Mouse (Mus musculus) liver, adult 2 months (tissue): Measurements from ENCODE around the gene Arfgap2. TPM values are rescaled to one million over a fixed set of nuclear protein-coding genes. Genes with fewer than 3 reads are reported as not detected.

Experiments
- DNase-seq: peaks from one replicate; pipeline ENCODE4 v3.0.0-alpha.2; 2011; ENCODE audit warnings: low read depth, low spot score; ENCODE audit errors: extremely low read depth
- H3K27ac ChIP-seq: fragments of 200-500 bp; replicated peaks from 2 replicates; pipeline ENCODE4 v1.5.1; 2012; ENCODE audit warnings: low read depth, mild to moderate bottlenecking, control low read depth, inconsistent platforms, low read length; ENCODE audit not compliant: insufficient read depth
- H3K27me3 ChIP-seq: fragments of 200-500 bp; 2 replicates; pipeline ENCODE4 v1.6.1; 2012; ENCODE audit warnings: mild to moderate bottlenecking, moderate library complexity, low read length, inconsistent platforms; ENCODE audit not compliant: control insufficient read depth, insufficient read depth
- H3K36me3 ChIP-seq: fragments of 200-500 bp; 2 replicates; pipeline ENCODE4 v1.6.1; 2012; ENCODE audit warnings: low read length, inconsistent platforms; ENCODE audit not compliant: control insufficient read depth, insufficient read depth
- H3K4me1 ChIP-seq: fragments of 200-500 bp; 2 replicates; pipeline ENCODE4 v1.6.1; 2011; ENCODE audit warnings: low read length; ENCODE audit not compliant: control insufficient read depth, insufficient read depth
- H3K4me3 ChIP-seq: fragments of 200-500 bp; 2 replicates; pipeline ENCODE4 v1.5.1; 2011; ENCODE audit warnings: low read depth, mild to moderate bottlenecking, control low read depth, low read length, moderate library complexity; ENCODE audit not compliant: insufficient read depth
- H3K79me2 ChIP-seq: fragments of 200-500 bp; 2 replicates; pipeline ENCODE4 v1.6.1; 2012; ENCODE audit warnings: inconsistent platforms, mild to moderate bottlenecking, low read length, moderate library complexity; ENCODE audit not compliant: control insufficient read depth, insufficient read depth
- H3K9ac ChIP-seq: fragments of 200-500 bp; 2 replicates; pipeline ENCODE4 v1.6.1; 2012; ENCODE audit warnings: low read depth, mild to moderate bottlenecking, control low read depth, inconsistent platforms, low read length
- CTCF ChIP-seq: fragments of 200-500 bp; IDR thresholded peaks from 2 replicates; pipeline ENCODE4 v1.5.1; 2011; ENCODE audit warnings: low read depth, low read length, control low read depth
- POLR2A ChIP-seq: fragments of 200-500 bp; IDR thresholded peaks from 2 replicates; pipeline ENCODE4 v1.6.1; 2011; ENCODE audit warnings: low read length, control low read depth; ENCODE audit not compliant: insufficient read depth; ENCODE audit errors: extremely low read depth
- WGBS: fragments of 180-500 bp; shearing (Covaris S2); methylation state at CpG from one replicate; pipeline ENCODE4 v1.1.7; 2018; 5-methylcytosine and 5-hydroxymethylcytosine counted together
- polyA plus RNA-seq: library from polyadenylated mRNA; depleted of rRNA; stranded (reverse); fragments of >200 nt; gene quantifications from 2 replicates; pipeline ENCODE4 v1.2.3, GENCODE M21; 2012
- total RNA-seq: library from RNA; depleted of rRNA; stranded (reverse); fragments of >200 nt; gene quantifications from 2 replicates; pipeline ENCODE4 v1.2.3, GENCODE M21; 2014

Gene Arfgap2
- total and polyA plus RNA-seq, 2 experiments = 69.1 to 74.2 TPM

DNA sequence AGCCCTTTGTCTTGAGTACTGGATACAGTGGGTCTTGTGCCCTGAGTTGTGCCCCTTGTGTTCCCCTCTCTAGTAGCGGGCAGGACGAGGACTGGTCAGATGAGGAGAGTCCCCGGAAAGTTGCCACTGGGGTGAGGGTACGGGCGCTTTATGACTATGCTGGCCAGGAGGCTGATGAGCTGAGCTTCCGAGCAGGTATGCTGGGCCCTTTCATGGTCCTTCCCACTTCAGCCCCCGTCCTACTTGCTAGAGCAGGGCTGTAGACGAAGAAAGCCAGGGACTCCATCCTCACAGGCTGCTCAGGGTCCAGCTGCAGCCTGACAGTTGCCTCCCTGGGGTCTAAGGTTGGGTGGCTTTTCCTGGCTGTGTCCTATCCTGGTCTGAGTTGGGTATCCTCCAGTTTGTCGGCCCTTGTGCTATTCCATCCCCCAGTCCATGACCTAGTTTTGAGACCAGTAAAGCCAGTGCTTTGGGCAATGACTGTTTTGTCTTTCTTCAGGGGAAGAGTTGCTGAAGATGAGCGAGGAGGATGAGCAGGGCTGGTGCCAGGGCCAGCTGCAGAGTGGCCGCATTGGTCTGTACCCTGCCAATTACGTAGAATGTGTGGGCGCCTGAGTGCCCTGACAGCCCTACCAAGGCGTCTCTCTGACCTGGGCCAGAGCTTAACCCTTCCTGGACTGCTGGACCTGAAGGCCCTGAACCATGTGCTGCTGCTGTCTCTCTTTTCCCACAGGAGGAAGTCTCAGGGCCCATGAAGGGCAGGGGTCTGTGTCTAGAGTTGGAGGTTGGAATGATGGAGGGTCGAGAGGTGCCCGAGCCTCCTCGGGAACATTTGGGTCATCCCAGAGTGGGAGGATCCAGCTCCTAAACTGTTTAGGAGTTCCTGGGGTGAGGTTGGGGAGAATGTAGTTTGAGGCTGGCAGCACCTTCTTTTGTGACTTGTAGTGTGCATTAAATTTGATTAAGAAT, 798 bp upstream of the Arfgap2 start:
- TF ChIP-seq CTCF = no peak
- TF ChIP-seq POLR2A = no peak
- H3K4me1 ChIP-seq = peaks cover 29% of the 10 kb centered on the region
- peak; percentile 50 for DNase-seq
- H3K27ac ChIP-seq = peak overlapping the region; percentile 87
- WGBS = 54% methylated on average over 17 of the region's 17 CpGs
- H3K4me3 ChIP-seq = no peak overlapping the region
- H3K36me3 ChIP-seq = peaks cover 26% of the 10 kb centered on the region; the same call in 1 of the 2 replicates
- peak overlapping the region; percentile 15 for H3K9ac ChIP-seq
- peaks cover 11% of the 10 kb centered on the region; the same call in 1 of the 2 replicates for H3K79me2 ChIP-seq
- H3K27me3 ChIP-seq = no peaks in the 10 kb centered on the region

DNA sequence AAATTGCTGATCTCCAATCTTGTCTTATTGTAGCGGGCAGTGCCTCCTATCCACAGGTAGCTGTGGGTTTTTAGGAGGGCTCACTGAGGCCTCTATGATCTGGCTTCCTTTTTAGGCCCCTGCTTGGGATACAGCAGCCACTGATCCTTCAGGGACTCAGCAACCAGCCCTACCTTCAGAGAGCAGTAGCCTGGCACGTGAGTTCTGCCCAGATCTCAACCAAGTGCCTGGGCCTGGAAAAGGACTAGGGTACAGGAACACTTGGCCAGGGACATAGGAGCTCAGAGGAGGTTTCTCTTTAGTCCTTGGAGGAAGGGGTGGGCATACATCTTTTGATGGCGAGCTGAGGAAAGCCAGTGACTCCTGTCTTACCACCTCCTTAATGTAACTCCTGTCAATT, 3.3 kb downstream of the Arfgap2 start:
- peaks cover 40% of the 10 kb centered on the region for H3K36me3 ChIP-seq
- peak overlapping the region; percentile 96 for H3K27ac ChIP-seq
- DNase-seq = peak; percentile 50
- H3K79me2 ChIP-seq = peaks cover 4% of the 10 kb centered on the region; the same call in 1 of the 2 replicates
- no peak overlapping the region for H3K4me3 ChIP-seq
- TF ChIP-seq CTCF (no peak), POLR2A (no peak)
- H3K9ac ChIP-seq = peak overlapping the region; percentile 36
- 58% methylated on average over 3 of the region's 3 CpGs for WGBS
- peaks cover 37% of the 10 kb centered on the region for H3K4me1 ChIP-seq
- no peaks in the 10 kb centered on the region for H3K27me3 ChIP-seq

DNA sequence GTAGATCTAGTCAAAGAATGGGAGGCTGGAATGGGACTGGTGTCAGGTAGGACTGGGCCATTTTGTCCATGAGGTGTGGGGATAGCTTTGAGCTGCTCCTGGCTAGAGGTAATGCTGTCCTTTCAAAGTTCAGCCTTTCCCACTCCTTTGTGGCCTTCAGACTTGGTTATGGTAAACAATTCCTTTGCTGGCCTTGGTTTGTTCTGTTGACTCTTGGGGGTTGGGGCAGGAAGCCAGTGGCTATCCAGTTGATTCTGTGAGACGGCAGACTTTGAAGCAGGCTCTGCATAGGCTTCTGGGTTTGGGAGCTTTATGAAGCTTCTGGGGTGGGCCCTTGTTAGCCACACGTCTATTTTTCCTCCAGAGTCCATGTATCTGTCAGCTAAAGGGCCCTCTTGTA, 3.9 kb downstream of the Arfgap2 start:
- H3K36me3 ChIP-seq = peaks cover 47% of the 10 kb centered on the region
- peak overlapping the region; percentile 74 for H3K9ac ChIP-seq

DNA sequence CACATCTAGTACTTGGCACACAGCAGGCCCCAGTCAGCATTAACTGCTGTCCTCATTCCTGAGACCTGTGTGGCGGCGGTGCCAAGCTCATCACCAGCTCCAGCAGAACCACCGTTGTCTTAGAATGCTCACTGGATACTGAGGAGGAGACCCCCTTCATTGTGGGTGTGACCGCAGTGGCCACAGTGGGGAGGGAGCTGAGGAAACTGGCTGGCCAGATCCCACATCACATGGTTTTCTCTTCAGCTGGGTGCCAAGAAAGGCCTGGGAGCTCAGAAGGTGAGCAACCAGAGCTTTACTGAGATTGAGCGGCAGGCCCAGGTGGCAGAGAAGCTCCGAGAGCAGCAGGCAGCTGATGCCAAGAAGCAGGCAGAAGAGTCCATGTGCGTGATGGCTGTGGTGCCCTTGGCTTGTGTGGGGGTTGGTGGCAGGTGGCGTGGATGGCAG, 4.9 kb downstream of the Arfgap2 start:
- Histone ChIP-seq H3K27me3 (no peaks in the 10 kb centered on the region), H3K79me2 (peaks cover 4% of the 10 kb centered on the region; the same call in 1 of the 2 replicates), H3K4me3 (peak overlapping the region; percentile 3; the same call in 1 of the 2 replicates), H3K27ac (peak overlapping the region; percentile 96), H3K4me1 (peaks cover 31% of the 10 kb centered on the region), H3K9ac (peak overlapping the region; percentile 16; the same call in 1 of the 2 replicates), H3K36me3 (peaks cover 56% of the 10 kb centered on the region)
- peak; percentile 55 for DNase-seq
- WGBS = 29% methylated on average over 8 of the region's 8 CpGs
- TF ChIP-seq CTCF (no peak), POLR2A (no peak)

More for the DNA sequence above, 3.9 kb downstream of the Arfgap2 start:
- Histone ChIP-seq H3K27me3 (no peaks in the 10 kb centered on the region), H3K79me2 (peaks cover 4% of the 10 kb centered on the region; the same call in 1 of the 2 replicates), H3K27ac (peak overlapping the region; percentile 96), H3K4me1 (peaks cover 37% of the 10 kb centered on the region), H3K4me3 (peak overlapping the region; percentile 25; the same call in 1 of the 2 replicates)
- DNase-seq = peak; percentile 94
- 29% methylated on average over 2 of the region's 2 CpGs for WGBS
- TF ChIP-seq POLR2A (no peak), CTCF (no peak)

DNA sequence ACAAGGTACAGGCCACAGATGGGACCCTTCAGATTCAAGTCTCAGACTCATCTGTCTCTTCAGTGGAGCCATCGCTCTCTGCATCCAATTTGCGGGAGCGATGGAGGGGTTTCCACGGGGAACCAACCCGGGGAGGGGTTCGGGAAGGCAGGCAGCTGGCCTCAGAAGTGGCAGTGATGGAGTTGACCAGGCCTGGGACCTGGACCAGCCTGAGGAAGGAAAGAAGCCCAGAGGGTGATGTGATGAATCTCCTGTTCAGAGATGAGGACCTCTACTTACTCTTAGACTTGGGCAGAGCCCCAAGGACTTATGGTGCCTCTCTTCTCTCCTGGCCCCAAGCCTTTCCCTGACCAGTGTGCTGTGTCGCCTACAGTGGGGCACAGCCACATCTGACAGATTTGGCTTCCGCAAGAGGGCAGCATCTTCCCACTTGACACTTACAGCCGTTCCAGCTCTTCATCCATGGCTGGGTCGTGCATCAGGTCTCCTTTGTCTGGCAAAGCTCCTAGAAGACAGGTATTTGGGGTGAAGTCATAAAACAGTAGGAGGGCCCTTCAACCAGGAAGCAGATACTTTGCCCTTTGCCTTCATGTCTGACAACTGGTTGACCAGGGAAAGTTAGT, 14.1 kb downstream of the Arfgap2 start:
- no peaks in the 10 kb centered on the region for H3K27me3 ChIP-seq
- TF ChIP-seq CTCF (peak; percentile 75), POLR2A (no peak)
- H3K9ac ChIP-seq = no peak overlapping the region
- peak; percentile 48 for DNase-seq
- WGBS = 33% methylated on average over 10 of the region's 10 CpGs
- no peak overlapping the region for H3K4me3 ChIP-seq
- no peaks in the 10 kb centered on the region for H3K4me1 ChIP-seq
- no peaks in the 10 kb centered on the region for H3K79me2 ChIP-seq
- no peak overlapping the region for H3K27ac ChIP-seq
- peaks cover 20% of the 10 kb centered on the region for H3K36me3 ChIP-seq
